Mouse (Mus musculus): ENCODE data around the gene Ip6k1. TPM values are rescaled to one million over a fixed set of nuclear protein-coding genes. Genes with fewer than 3 reads are reported as not detected.

Ip6k1 gene
- total RNA-seq (2021): 100 to 1,000 TPM; 123 to 128 TPM
- long read RNA-seq, experiment 1, full-length matches to known transcripts: 36 of 94 reads
- long read RNA-seq, experiment 1, partial matches to known transcripts: 36 of 94 reads
- long read RNA-seq, experiment 1, other reads (novel, unspliced or antisense): 22 of 94 reads
- long read RNA-seq, experiment 2, full-length matches to known transcripts: 129 of 252 reads
- long read RNA-seq, experiment 2, partial matches to known transcripts: 20 of 252 reads
- long read RNA-seq, experiment 2, other reads (novel, unspliced or antisense): 103 of 252 reads

DNA sequence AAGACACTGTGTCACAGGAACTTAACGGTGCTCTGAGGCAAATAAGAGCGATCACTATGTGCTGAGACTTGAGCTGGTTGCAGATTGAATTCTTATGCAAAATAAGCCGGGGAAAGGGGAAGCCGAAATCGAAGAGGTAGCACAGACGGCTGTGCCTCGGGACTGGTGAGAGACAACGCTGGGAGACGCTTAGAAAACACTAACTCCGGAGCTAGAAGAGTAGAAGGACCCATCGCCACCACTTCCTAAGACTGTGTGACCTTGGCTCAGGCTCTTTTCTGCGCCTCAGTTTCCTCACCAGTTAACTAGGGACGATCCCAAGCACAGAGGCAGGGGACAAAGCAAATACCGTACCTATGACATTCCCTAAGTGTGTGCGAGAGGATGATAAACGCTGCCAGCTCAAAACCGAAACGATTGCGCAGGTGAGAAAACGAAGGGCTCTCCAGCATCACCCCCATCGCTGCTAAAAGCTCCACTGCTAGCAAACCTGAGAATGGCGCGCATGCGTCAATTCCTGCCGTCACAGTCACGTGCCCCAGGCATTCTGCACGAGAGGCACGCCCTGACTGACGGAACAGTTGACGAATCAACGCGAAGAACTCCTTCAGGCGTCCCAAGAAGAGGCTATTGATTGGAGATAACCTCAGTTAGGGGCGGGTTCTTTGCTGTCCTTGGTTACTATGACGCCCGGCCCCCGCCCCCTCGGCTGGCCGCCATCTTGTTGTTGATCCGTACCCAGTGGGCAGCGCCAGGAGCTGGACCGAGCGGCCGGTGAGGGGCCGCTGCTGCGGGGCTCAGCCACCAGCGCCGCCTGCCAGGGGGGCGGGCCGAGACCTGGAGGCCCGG is at the start of gene Ip6k1:
Ip6k1 (plus strand) TSS at position 580 of the 849 bp plus-strand sequence.
- peak; percentile 98 to 99 for DNase-seq (ENCODE audit: low spot score in 2 of 2)

DNA sequence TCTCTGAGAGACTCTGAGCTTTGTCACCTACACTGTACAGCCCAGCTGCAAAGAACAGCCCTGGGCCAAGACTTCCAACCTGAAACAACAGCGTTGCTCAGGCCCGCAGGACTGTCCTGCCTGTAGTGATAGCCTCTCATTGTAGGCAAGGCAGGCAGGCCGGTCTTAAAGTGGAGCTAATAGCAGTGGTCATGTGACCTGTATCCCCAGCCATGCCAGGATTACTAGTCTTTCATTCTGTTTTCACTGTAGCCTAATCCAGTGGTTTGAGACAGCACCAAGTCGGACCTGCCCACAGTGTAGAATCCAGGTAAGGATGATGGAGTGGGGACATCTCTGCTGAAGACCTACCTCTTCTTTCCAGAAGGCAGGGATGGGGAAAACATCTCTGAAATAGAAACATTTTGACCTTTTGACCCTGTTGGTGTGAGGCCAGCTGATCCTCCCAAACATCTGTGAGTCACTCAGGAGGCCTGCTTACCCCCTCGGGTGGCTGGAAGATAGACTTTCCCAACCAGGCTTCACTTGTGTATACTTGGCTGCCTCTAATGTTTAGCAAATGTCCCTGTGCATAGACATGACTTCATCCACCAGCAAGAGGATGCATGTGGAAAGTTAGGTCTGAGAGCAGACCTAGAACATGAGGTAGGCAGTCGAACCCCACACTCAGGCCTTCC is 46.5 kb upstream of the Ip6k1 start:
- no peak for DNase-seq (ENCODE audit: low spot score in 2 of 2)

DNA sequence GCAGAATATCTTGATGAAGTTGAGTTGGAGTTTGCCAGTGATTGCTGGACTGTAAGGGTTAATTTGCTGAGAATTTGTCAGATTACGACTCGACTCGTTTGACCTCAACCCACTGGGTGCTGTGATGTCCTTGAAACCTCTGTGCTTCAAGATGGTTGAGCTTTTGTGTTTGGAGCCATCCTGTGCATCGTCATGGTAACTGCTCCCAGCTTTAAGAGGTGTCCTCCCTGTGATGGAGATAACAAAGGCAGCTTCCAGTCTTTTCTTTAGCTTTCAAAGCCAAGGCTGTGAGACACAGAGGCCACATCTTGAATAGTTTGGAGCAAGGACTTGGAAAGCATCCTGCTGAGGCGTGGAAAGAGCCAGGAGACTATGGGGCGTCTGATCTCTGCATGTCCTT is 45.2 kb upstream of the Ip6k1 start:
- DNase-seq (ENCODE audit: low spot score in 2 of 2): no peak

DNA sequence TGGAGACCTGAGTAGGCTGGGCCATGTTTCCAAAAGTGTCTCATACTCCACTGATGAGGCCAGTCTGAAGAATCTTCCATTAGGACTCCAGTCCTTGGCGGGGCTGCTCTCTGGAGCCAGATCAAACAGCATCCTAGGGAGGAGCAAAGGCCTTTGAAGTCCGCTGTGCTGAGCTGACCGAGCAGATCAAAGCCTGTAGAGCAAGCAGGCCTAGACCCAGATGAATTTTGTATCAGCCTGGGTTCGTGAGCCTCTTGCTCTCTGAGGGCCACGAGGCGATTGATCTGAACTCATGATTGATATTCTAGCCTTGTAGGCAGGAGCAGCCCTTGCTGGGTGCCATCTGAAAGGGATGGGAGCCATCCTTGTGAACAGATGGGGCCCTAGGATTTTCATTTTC is 42.4 kb upstream of the Ip6k1 start:
- no peak for DNase-seq (ENCODE audit: low spot score in 2 of 2)

DNA sequence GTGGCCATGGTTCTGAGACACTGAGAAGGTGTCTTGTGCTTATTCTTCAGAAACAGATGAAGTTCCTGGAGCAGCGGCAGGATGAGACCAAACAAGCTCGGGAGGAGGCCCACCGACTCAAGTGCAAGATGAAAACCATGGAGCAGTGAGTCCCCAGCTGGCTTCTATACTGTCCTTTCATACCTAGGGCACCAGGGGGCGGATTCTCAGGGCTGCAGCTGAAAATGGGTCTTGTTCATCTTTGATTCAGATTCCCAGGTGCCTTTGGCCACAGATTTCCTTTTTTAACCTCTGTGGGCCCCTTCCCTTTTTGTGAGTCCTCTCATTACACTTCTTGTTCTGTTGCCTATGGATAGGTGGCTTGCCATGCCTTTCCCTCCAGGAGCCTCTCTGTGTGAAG is 41.4 kb upstream of the Ip6k1 start:
- no peak for DNase-seq (ENCODE audit: low spot score in 2 of 2)

DNA sequence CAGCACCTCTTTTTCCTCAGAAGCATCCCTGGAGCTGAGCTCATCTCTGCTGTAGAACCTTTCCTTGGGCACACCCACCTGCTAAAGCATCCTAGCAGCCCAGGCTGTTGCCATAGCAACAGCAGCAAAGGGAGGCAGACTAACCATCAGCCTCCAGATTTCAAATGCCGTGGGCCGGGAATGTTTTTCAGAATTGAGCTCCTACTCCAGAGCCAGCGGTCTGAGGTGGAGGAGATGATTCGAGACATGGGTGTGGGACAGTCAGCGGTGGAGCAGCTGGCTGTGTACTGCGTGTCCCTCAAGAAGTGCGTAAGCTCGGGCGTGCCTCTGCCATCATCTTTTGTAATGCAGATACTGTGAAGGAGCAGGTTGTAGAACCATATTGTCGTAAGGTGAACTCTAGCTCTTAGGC is 40.9 kb upstream of the Ip6k1 start:
- DNase-seq (ENCODE audit: low spot score in 2 of 2): no peak

DNA sequence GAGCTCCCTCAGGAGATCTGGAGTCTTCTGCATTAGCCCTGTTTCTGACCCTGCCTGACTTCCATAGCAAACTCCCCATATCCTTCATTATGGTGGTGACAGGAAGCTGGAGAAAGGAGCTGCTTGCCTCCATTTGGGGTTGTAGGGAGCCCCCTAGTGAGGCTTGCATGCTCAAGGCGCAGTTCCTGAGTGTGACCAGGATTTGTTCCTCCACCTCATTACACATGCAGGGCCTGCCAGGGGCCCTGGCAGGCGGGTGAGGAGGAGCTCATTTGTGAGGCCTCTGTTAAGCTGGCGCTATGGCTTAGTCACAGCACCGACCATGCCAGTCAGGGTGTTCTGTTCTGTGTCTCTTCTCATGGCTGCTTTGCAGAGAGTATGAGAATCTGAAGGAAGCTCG is 40.4 kb upstream of the Ip6k1 start:
- no peak for DNase-seq (ENCODE audit: low spot score in 2 of 2)

DNA sequence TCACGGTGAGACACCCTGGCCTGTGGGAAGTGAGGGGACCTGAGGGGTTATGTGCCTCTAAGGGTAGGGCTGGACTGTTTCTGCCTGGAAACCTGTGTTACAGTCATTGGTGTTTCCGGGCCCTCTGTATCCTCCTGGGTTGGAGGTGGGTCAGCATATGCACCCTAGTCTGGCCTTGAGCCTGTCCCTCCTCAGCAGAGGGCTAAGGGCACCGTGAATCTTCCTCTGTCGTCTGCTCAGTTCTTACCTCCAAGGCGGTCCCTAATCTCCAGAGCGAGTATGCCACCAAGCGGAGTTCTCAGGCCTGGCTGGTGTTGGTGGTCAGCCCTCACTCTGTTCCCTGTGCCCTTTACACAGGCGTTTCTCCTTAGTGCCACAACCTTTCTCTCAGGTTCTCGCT is 39.4 kb upstream of the Ip6k1 start:
- DNase-seq (ENCODE audit: low spot score in 2 of 2): no peak

DNA sequence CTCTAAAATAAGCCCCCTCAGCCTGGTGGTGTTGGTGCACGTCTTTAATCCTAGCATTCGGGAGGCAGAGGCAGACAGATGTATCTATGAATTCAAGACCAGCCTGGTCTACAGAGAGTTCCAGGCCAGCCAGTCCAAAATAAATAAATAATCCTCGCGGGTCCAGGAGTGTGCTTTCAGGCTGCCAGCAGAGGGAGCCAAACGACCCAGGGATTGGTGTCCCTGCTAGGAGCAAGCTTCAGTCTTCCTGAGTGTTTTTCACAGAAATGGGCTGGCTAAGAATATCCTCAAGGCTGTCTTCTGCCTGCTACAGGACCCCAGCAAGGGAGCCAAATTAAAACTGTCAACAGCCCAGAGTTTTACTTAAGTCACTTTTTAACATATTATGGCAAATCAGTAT is 38.6 kb upstream of the Ip6k1 start:
- peak; percentile 58 to 76 for DNase-seq (ENCODE audit: low spot score in 2 of 2)

DNA sequence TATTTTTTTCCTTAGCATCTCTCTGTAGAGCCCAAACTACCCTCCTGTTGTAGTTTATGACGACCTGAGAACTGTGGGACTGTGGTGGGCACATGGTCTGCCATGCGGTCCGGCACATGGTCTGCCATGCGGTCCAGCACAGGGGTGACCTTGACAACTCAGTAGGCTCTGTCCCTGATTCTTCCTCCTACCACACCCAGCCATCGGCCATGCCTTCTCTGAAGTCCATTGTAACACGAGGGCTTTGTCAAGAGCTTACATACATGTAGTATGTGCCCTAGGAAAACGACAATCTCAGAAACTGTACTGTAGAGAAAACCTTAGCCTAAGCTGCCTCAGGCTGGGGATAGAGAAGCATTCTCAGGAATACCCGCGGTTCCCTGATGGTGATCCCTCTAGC is 37.6 kb upstream of the Ip6k1 start:
- DNase-seq (ENCODE audit: low spot score in 2 of 2): no peak

DNA sequence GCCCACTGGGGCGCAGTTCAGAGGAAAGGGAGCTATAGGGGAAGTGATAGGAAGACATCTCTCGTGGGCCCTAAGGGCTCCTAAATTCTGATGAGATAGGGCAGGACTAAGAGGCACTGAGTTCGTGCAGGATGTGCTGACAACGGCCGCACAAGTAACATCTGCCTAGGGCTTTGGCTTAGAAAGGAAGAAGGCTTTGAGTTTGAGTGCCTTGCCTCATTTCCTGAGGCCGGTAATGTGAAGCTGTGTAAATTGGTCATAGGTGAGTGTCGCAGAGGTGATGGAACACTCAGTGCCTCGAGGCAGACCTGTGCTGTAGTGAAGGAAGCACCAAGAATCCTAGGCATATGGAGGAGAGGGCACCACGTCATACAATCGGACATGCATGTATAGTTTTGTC is 35.6 kb upstream of the Ip6k1 start:
- DNase-seq (ENCODE audit: low spot score in 2 of 2): no peak

DNA sequence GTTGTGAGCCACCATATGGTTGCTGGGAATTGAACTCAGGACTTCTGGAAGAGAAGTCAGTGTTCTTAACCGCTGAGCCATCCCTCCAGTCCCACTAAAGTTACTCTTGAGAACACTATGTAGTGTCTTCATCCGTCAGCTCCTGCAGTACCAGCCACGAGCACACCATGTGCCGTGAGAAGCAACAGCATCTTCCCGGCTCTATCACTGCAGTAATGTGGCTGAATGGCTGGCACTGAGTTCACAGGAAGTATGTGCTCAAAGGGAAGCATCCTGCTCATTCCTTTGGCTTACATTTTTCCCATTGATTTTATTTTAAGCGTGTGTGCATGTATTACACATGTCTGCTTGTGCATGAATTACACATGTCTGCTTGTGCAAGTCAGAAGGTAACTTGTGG is 34.9 kb upstream of the Ip6k1 start:
- no peak for DNase-seq (ENCODE audit: low spot score in 2 of 2)

DNA sequence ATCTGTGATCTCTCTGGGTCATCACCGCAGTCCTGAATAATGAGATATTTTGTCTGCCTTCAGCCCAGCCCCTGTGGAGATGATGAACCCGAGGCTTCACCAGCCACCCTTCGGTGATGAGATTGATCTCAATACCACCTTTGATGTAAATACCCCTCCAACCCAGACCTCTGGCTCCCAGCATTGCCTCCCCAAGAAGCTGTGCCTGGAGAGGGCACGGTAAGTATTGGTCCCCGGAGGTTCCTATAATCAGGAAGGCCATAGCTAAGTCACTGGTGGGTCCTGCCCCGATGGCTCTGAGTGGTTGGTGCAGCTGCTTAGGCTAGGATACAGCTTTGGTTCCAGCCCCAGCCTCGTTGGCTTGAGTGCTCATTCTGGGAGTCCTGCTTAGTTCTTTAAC is 33.8 kb upstream of the Ip6k1 start:
- no peak for DNase-seq (ENCODE audit: low spot score in 2 of 2)

DNA sequence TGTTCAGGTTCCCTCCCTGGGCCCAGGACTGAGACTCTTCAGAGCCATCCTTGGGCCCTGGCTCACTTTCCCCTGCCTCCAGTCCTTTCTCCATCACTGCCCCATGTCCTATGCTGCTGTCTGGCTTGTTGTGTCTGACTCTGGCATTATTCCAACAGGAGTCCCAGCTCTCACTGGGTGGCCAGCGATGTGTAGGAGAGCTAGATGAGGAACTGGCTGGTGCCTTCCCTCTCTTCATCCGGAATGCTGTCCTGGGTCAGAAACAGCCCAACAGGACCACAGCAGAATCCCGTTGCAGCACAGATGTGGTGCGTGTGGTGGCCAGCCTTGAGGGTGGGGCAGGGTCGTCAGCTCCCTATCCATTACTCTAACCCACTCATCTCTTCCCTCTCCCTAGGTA is 32.0 kb upstream of the Ip6k1 start:
- no peak for DNase-seq (ENCODE audit: low spot score in 2 of 2)

DNA sequence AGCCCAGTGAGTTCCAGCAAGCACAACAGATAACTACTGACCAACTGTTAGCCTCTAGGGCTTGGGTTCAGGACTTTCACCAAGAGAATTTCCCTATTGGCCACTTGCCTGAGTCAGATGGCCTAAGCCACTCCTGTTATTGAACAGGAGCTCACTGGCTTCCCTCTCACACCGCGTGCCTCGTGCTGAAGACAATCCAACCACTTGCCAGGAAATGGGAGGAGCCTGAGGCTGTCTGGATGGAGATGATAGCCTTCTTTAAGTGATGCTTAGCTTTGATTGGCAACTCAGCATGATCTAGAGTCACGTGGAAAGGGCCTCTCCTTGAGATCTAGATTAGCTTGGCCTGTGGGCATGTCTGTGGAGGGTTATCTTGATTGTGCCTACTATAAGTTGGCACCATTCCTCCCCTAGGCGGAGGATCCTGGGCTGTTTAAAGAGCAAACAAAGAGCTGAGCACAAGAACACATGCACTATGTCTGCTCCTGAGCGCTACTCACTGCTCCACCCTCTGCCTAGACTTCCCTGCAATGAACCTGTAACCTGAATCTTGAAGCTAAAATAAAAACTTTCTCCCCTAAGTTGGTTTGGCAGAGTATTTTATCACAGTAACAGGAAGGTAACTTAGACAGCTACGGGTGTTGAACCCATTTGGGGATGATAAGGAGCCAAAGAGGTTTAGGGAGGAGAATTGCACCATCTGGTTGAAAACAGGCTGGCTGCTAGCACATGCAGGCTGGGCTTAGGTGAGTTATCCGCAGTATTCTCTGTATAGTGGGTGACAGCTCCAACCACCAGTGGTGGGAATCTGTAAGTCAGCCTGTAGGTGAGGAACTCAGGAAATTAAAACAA is 30.4 kb upstream of the Ip6k1 start:
- no peak for DNase-seq (ENCODE audit: low spot score in 2 of 2)

DNA sequence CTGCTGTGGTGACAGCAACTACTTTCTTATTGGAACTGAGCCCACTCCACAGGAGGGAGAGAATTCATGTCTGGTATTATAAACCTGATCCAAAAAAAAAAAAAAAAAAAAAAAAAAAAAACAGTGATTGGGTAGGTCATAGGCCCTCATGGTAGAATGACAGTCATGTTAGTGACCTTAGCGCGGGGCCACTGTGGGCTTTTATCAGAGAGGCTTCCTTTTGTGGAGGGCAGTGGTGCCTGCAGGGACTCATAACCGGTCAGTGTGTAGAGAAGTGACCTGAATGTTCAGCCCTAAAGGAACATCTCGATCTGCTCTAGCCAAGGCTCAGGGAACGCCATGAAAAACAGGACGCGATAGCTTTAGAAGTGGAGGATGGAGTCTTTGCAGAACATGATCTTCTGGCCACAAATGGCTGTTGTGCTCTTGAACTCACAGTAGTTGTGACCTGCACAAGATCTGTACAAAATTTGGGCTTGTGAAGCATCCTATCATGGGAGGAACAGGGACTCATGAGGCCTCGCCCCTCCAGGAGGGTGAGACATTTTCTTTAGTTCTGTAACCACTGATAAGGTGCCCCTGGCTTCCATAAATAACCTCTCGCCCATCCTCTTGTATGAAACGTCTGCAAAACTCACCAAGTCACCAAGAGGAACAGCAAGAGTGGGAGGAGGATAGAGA is 27.7 kb upstream of the Ip6k1 start:
- no peak for DNase-seq (ENCODE audit: low spot score in 2 of 2)

DNA sequence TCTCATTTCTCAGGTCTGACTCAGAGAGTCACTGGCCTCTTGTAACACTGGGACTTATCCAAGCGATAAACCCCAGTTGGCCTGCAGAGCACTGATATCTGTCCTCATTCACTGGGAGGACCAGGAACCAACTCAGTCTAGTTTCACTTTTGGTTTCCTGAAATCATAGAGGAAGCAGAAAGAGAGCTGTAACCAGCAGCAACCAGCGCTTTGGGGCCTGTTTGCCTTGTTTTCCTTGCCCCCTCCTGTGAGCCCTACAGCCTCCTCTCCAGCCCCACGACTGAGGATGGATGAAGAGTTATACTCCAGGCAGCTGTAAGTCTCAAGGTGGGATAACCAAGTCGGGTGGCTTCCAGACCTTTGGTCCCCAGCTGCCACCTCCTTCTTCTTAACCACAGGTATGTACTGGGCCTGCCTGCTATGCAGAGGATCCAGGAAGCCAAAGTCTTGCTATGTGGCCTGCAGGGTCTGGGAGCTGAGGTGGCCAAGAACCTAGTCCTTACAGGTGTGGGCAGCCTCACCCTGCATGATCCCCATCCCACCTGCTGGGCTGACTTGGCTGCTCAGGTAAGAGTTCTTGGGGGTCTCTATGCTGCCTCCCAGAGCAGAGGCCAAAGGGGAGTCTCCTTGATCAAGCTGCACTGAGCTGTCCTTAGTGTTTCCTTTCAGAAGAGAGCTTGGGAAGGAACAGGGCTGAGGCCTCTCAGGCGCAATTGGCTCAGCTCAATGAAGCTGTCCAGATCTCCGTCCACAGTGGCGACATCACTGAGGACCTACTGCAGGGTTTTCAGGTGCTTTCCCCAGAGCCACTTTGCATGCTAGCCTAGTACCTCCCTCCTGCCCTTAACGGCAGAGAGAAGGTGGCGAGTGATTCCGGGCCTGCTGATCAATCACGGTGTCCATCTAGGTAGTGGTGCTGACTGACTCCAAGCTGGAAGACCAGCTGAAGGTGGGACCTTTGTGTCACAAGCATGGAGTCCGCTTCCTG is 26.6 kb upstream of the Ip6k1 start, which contains the start of gene Uba7:
Uba7 (plus strand) TSS at position 107 of the 988 bp plus-strand sequence.
- DNase-seq (ENCODE audit: low spot score in 2 of 2): no peak

DNA sequence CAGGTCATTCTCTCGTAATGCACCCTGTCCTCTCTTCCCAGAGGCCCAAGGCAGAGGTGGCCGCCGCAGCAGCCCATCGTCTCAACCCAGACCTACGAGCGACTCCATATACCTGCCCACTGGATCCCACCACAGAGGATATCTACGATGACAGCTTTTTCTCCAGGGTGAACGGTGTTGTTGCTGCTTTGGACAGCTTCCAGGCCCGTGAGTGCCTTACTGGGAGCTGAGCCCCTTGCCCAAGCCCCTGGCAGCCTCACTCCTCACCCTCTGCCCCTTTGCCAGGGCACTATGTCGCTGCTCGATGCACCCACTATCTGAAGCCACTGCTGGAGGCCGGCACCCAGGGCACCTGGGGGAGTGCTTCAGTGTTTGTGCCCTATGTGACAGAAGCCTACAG is 23.5 kb upstream of the Ip6k1 start:
- no peak for DNase-seq (ENCODE audit: low spot score in 2 of 2)
